Mouse (Mus musculus): ENCODE data around the gene Cyth3. TPM values are rescaled to one million over a fixed set of nuclear protein-coding genes. Genes with fewer than 3 reads are reported as not detected.

Gene Cyth3
- total RNA-seq, 2 experiments from 2014 or later = 3.8 to 5.1 TPM

- ATAC-seq (replicated peaks; ENCODE audit: poor library complexity, severe bottlenecking) = no peak
Measured at GRCm38 (mm10) chr5:143614519-143614918, 7.7 kb upstream of the Cyth3 start.

- ATAC-seq (replicated peaks; ENCODE audit: poor library complexity, severe bottlenecking) = no peak
Measured at GRCm38 (mm10) chr5:143615353-143615752, 6.9 kb upstream of the Cyth3 start.

- ATAC-seq (replicated peaks; ENCODE audit: poor library complexity, severe bottlenecking) = no peak
Measured at GRCm38 (mm10) chr5:143616116-143616515, 6.1 kb upstream of the Cyth3 start.

DNA sequence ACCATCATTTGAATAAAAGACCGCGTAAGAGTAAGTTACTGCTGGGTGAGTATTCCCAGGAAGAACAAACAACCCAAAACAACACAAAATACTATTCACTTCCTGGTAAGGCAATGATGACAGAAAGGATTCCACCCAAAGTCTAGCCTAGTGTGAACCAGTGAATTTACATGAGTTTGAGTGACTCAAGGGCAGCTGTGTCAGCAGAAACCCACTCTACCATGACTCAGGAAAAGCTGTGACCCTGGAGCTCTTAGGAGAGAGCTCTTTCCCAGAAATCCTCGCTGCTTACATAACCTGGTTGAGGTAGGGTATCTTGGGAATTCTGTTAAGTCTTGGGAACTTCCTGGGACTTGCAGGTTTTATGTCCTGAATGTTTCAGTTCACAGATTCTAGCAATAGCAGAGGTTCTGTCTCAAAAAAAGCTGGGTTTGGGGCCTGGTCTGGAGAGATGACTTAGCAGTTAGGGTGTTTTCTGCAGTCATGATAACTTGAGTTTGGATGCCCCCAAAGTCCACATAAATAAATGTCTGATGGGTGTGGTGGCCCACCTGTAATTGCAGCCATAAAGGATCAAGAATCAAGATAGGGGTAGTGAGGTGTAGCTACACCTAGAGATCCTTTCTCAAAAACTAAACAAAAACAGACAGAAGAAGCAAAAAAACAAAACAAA is 5.5 kb upstream of the Cyth3 start:
- ATAC-seq (replicated peaks; ENCODE audit: poor library complexity, severe bottlenecking) = no peak

- no peak for ATAC-seq (replicated peaks; ENCODE audit: poor library complexity, severe bottlenecking)
Measured at GRCm38 (mm10) chr5:143617487-143618209, 4.6 kb upstream of the Cyth3 start.

- ATAC-seq (replicated peaks; ENCODE audit: poor library complexity, severe bottlenecking) = no peak
Measured at GRCm38 (mm10) chr5:143618585-143618984, 3.7 kb upstream of the Cyth3 start.

GRCm38 (mm10) chr5:143620196-143620595 is 2.1 kb upstream of the Cyth3 start:
- no peak for ATAC-seq (replicated peaks; ENCODE audit: poor library complexity, severe bottlenecking)

DNA sequence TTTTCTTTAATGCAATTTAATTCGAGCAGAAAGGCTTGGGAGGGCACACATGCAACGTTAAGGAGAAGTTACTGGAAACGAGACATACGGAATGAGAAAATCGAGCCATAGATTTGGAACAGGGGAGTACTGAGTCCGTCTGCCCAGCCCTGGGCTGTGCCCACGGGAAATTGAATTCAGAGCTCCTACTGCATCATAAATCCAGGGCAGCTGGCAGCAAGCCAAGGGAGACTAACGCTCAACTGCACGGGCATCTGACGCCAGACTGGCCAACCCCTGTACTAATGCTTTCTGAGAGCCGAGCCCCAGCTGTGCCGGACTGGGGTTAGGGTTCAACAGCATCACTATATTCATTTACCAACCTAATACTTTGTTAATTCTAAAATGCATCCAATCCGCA is 1.3 kb upstream of the Cyth3 start:
- ATAC-seq (replicated peaks; ENCODE audit: poor library complexity, severe bottlenecking) = no peak

DNA sequence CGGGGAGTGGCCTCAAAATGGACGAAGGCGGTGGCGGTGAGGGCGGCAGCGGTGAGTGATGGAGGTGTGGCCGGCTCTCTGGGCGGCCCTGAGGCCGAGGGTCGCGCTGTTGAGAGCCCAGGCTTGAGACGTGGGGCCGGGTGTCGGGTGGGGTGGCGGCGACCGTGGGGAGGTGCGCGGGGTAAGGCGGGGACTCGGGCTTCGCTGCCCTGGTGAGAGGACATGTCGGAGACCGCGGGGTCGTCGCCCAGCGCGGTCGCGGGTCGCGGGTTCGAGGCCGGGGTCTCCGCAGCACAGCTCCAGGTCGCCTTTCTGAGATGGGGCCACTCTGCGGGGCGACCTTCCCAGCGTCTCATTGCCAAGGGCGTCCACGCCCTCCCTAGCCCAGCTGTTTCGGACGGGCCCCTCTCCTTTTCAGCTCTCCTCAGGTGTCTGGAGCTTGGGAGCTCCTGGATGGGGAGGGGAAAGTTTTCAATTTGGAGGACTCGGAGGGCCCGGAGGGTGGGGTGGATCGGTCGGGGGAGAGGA is 440 bp downstream of the Cyth3 start:
- ATAC-seq (replicated peaks; ENCODE audit: poor library complexity, severe bottlenecking) = no peak

DNA sequence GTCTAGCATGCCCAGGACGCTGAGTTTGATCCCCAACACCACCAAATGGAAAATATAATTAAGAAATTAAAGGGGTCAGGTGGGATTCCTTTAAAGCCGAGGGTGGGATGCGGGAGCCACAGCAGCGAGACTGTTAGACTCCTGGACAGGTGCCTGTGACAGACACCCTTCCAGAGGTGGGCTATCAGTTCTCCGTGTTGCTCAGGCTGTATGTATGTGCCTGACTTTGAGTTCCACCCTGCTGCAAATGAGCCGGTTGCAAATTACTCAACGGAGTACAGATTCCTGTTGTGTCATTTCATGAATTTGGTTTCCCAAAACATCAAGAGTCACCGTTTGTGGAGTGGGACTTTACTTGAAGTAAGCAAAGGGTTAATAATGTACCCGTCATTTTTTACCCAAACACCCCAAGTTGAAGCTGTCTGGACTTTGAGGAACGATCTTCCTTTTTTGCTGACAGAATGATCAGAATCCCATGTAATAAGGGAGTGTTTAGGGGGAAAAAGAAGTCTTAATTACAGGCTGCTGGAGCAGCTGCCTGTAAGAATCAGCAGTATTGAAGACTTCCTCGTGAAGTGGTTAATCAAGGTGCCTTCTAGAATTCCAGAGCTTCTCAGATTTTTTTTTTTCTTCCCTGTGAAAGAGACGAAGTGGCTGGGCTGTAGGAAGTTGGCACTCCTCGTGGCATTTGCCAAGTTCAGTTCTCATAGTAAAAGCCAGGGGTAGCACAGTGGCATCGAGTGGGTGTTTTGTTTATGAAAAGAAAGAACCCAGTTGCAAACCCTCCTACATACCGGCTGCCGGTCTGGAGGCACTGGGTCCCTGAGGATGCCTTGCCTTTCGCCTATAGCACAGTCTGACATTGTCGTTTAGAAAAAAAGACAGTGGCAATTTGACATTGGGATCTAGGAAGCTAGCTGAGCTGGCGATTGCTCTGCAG is 1.4 kb downstream of the Cyth3 start:
- no peak for ATAC-seq (replicated peaks; ENCODE audit: poor library complexity, severe bottlenecking)

DNA sequence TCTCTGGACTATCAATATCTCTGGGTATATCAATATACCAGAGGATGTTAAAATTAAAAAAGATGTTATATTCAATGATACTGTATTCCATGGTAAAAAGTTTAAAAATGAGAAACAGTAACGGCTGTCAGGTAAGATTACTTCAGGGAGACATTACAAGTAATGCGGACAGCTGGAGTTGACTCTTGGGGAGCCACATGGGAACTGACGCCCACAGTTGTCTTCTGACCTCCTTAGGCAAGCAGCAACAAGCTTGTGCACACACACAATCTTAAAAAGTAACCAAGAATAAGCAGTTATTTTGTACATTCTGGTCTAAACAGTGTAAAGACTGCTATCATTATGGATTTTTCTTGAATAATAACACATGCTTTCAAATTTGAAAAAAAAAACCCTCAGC is 2.2 kb downstream of the Cyth3 start:
- no peak for ATAC-seq (replicated peaks; ENCODE audit: poor library complexity, severe bottlenecking)

GRCm38 (mm10) chr5:143625497-143625896 is 3.2 kb downstream of the Cyth3 start:
- ATAC-seq (replicated peaks; ENCODE audit: poor library complexity, severe bottlenecking) = no peak

DNA sequence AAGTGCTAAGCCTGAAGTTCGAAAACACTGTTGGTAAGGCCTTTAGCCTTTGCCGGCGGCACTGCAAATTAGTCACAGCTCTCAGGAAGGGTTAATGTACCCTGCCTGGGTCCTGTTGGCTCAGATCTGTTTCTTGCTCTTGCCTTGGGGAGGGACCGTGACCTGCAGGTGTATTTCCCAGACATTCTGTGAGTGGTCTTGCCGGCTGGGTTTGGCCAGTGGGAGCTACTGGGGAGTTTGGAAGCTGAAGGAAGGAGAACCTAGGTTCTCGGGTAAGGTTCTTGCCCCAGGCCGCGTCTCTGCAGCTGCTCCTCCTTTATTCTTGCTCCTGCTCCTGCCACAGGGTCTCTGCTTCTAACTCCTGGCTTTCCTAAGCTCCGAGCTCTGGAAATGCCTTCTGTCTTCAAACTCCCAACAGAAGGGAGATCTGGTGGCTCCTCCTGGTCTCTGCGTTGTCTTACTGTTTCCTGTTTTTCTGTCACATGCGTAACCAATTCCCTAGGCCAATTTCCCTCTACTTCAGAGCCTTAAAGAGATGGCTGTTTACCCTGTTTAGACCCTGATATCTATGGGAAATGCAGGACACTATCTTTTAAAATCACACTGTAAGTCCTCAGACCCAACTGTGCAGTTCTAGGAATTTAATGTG is 3.8 kb downstream of the Cyth3 start:
- ATAC-seq (replicated peaks; ENCODE audit: poor library complexity, severe bottlenecking) = no peak

DNA sequence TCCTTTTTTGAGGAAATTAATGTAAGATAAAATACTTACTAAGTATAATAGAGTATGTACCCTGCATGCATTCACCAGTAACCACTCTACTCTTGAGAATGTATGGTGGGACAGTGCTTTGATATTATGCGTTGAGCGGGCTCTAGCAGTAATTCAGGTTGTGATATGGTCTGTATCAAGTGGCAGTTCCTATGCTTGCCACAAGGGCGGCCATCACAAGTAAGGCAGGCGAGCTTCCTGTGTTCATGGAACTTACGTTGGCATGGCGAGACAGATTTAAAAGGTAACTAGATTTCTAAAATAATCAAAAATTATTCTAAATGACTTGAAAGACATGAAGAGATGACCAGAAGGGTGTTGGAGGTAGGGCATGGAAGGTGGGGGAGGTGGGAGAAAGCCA is 5.3 kb downstream of the Cyth3 start:
- no peak for ATAC-seq (replicated peaks; ENCODE audit: poor library complexity, severe bottlenecking)

DNA sequence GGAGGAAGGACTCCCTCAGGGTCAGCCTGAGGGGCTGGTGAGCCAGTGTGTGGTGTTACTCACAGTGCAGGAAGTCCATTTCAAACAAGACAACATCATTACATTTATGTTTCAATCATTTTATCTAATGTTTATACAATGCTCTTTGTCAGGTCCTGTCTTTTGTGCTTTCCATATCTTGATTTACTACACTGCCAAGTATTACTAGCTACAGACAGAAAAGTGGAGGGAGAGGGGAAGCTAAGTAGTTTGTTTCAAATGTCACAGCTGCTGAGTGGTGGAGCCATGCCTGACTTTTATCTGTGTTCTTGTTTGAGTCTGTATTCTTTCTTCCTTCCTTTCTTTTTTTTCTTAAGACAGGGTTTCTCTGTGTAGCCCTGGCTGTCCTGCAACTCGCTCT is 5.7 kb downstream of the Cyth3 start:
- no peak for ATAC-seq (replicated peaks; ENCODE audit: poor library complexity, severe bottlenecking)

GRCm38 (mm10) chr5:143629686-143630085 is 7.4 kb downstream of the Cyth3 start:
- ATAC-seq (replicated peaks; ENCODE audit: poor library complexity, severe bottlenecking) = peak; percentile 45; the same call in 1 of the 2 replicates

- ATAC-seq (replicated peaks; ENCODE audit: poor library complexity, severe bottlenecking) = no peak
Measured at GRCm38 (mm10) chr5:143630214-143630613, 8.0 kb downstream of the Cyth3 start.

DNA sequence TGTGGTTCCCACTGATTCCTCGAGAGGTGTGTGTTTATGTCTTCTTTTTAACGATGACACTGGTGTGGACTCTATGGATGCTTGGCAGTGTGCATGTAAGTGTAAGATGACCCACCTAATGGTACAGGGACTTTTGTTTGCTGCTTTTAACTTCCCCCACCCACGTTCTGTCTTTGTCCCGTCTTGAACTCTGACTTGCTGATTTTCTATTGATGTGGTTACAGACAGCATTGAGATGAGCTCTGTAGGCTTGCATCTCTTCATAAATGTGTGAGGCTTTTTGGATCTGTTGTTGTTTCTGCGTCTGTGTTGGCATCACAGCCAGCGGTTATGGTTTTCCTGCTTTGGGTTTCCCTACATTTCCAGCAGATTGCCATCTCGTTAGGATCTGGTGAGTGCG is 8.5 kb downstream of the Cyth3 start:
- ATAC-seq (replicated peaks; ENCODE audit: poor library complexity, severe bottlenecking) = no peak

GRCm38 (mm10) chr5:143631559-143631958 is 9.3 kb downstream of the Cyth3 start:
- no peak for ATAC-seq (replicated peaks; ENCODE audit: poor library complexity, severe bottlenecking)
